In genomic region chr19:4743524-4743923, GRCm38 (mm10) we compare ENCODE assay signal across 11 mouse cellular contexts. TPM values are rescaled to one million over a fixed set of nuclear protein-coding genes. Genes with fewer than 3 reads are reported as not detected.
DNase-seq lines count a peak whose midpoint lies in the region; ATAC-seq and TF ChIP-seq lines count a peak whose summit lies in the region.
"Had no signal": no experiment of that assay in that cellular context is flagged by ENCODE, and none has a peak within 500 bp of the region (broad histone marks: within the 10 kb centered on the region; RNA-seq: fewer than 3 reads in every experiment).

No protein-coding gene starts in this region.

- no peak overlapping the region for H3K4me2 ChIP-seq in midbrain, postnatal 0 days (ENCODE audit: low read depth, low read length, poor library complexity, severe bottlenecking)
- H3K4me2 ChIP-seq in midbrain, embryonic 13.5 days (replicated peaks): no peak overlapping the region
- H3K4me2 ChIP-seq in stomach, postnatal 0 days (replicated peaks; ENCODE audit: low read depth): no peak overlapping the region
- H3K4me2 ChIP-seq: limb, embryonic 15.5 days; stomach, embryonic 15.5 days had no signal

- peak; percentile 62 for TF ChIP-seq CTCF in gastrocnemius, adult 2 months (IDR thresholded peaks at IDR 0.05)
- peak; percentile 74 for TF ChIP-seq CTCF in midbrain, postnatal 0 days (IDR thresholded peaks at IDR 0.05)
- peak; percentile 79 for TF ChIP-seq CTCF in stomach, postnatal 0 days (IDR thresholded peaks at IDR 0.05; ENCODE audit: low read depth)

- no peak overlapping the region for H3K4me3 ChIP-seq in gastrocnemius, adult 2 months
- no peak overlapping the region for H3K4me3 ChIP-seq in midbrain, postnatal 0 days (ENCODE audit: low read depth, low read length)
- H3K4me3 ChIP-seq in midbrain, embryonic 13.5 days (replicated peaks): no peak overlapping the region
- H3K4me3 ChIP-seq in stomach, postnatal 0 days (ENCODE audit: low read depth, low read length): no peak overlapping the region
- H3K4me3 ChIP-seq: limb, embryonic 15.5 days; stomach, embryonic 15.5 days had no signal

- H3K27me3 ChIP-seq in midbrain, postnatal 0 days (ENCODE audit: insufficient read depth, low read length): no peaks in the 10 kb centered on the region
- H3K27me3 ChIP-seq in midbrain, embryonic 13.5 days: no peaks in the 10 kb centered on the region
- no peaks in the 10 kb centered on the region for H3K27me3 ChIP-seq in stomach, postnatal 0 days (ENCODE audit: control insufficient read depth, insufficient read depth, low read length)
- H3K27me3 ChIP-seq: limb, embryonic 15.5 days; stomach, embryonic 15.5 days had no signal

- ATAC-seq in midbrain, postnatal 0 days (ENCODE audit: low FRiP score): no peak
- ATAC-seq in midbrain, embryonic 13.5 days: no peak
- no peak for ATAC-seq in stomach, postnatal 0 days (ENCODE audit: low FRiP score, low TSS enrichment)
- no peak for ATAC-seq in inflammation-experienced regulatory T-cells, adult 6 months

- H3K4me1 ChIP-seq in midbrain, postnatal 0 days (ENCODE audit: insufficient read depth, low read length): no peaks in the 10 kb centered on the region
- H3K4me1 ChIP-seq in midbrain, embryonic 13.5 days (replicated peaks): no peaks in the 10 kb centered on the region
- H3K4me1 ChIP-seq in stomach, postnatal 0 days (replicated peaks; ENCODE audit: control insufficient read depth, insufficient read depth): no peaks in the 10 kb centered on the region
- H3K4me1 ChIP-seq: stomach, embryonic 15.5 days had no signal

- TF ChIP-seq EP300 in stomach, postnatal 0 days (optimal IDR thresholded peaks at IDR 0.05): no peak

- no peak overlapping the region for H3K9ac ChIP-seq in midbrain, postnatal 0 days (replicated peaks; ENCODE audit: low read length, poor library complexity, severe bottlenecking)
- H3K9ac ChIP-seq in midbrain, embryonic 13.5 days (replicated peaks): no peak overlapping the region
- no peak overlapping the region for H3K9ac ChIP-seq in stomach, postnatal 0 days (ENCODE audit: low read length)
- H3K9ac ChIP-seq: limb, embryonic 15.5 days; stomach, embryonic 15.5 days had no signal

- no peak for DNase-seq in gastrocnemius, adult 2 months
- DNase-seq in gastrocnemius, postnatal 4 days (ENCODE audit: low spot score in 2 of 2): no peak
- DNase-seq in midbrain, postnatal 0 days (ENCODE audit: low spot score): peak; percentile 66
- DNase-seq in embryo, embryonic 11.5 days (ENCODE audit: low read depth, low spot score): peak; percentile 47
- peak; percentile 46 for DNase-seq in stomach, postnatal 0 days (ENCODE audit: low spot score)
- no peak for DNase-seq in natural killer cell, adult 2 months (ENCODE audit: low spot score in 2 of 2)
- DNase-seq: gastrocnemius, postnatal 36 days had no signal

- no peak overlapping the region for H3K27ac ChIP-seq in gastrocnemius, adult 2 months
- H3K27ac ChIP-seq in midbrain, postnatal 0 days (ENCODE audit: low read depth, low read length): no peak overlapping the region
- no peak overlapping the region for H3K27ac ChIP-seq in midbrain, embryonic 13.5 days
- H3K27ac ChIP-seq in stomach, postnatal 0 days (replicated peaks): no peak overlapping the region
- H3K27ac ChIP-seq: limb, embryonic 15.5 days; stomach, embryonic 15.5 days had no signal

- H3K9me3 ChIP-seq in midbrain, postnatal 0 days (ENCODE audit: low read length): no peaks in the 10 kb centered on the region
- no peaks in the 10 kb centered on the region for H3K9me3 ChIP-seq in midbrain, embryonic 13.5 days
- no peaks in the 10 kb centered on the region for H3K9me3 ChIP-seq in stomach, postnatal 0 days (ENCODE audit: control insufficient read depth, low read length)
- H3K9me3 ChIP-seq: limb, embryonic 15.5 days; stomach, embryonic 15.5 days had no signal

- peaks cover 82% of the 10 kb centered on the region for H3K36me3 ChIP-seq in midbrain, postnatal 0 days (ENCODE audit: insufficient read depth, low read length)
- H3K36me3 ChIP-seq in midbrain, embryonic 13.5 days: peaks cover 94% of the 10 kb centered on the region
- H3K36me3 ChIP-seq in stomach, postnatal 0 days (ENCODE audit: control insufficient read depth, insufficient read depth, low read length): no peaks in the 10 kb centered on the region; the same call in 1 of the 2 replicates

- 39% methylated on average over 5 of the region's 5 CpGs for WGBS in midbrain, postnatal 0 days
- 37% methylated on average over 5 of the region's 5 CpGs for WGBS in midbrain, embryonic 13.5 days
- WGBS in stomach, postnatal 0 days: 43% methylated on average over 5 of the region's 5 CpGs

- intact Hi-C loops in gastrocnemius, adult 2 months (cut with DNase I): loop anchor here (2.0 kb wide), 1 partner anchor 113 kb away; no protein-coding TSS in a partner anchor

RNA-seq across cellular contexts. Expression of gene Rbm4b, which starts 12.8 kb away (rescaled TPM):
- total RNA-seq in gastrocnemius, adult 2 months (2021): 1 to 10 TPM; 2.1 to 2.7 TPM
- 1 to 10 TPM; 7.4 TPM for total RNA-seq in gastrocnemius, postnatal 4 days (2021)
- 63.2 and 89.1 TPM in 2 replicates for total RNA-seq in midbrain, postnatal 0 days (2014; rRNA removed)
- 88.6 and 89.7 TPM in 2 replicates for polyA plus RNA-seq in midbrain, postnatal 0 days (2015; fragmentation: Nextera tagmentation; extraction: Ambion mirVana)
- polyA plus RNA-seq in midbrain, embryonic 13.5 days (2015; fragmentation: Nextera tagmentation; extraction: Ambion mirVana): 220 TPM in 2 replicates
- polyA plus RNA-seq in stomach, postnatal 0 days (2015; fragmentation: Nextera tagmentation; extraction: Ambion mirVana): 17.6 and 19.3 TPM in 2 replicates
- 100 to 1,000 TPM in 1 of 3 experiments, 10 to 100 TPM in 2; 59.9 to 134 (median 96.8) TPM for polyA plus RNA-seq in inflammation-experienced regulatory T-cells, adult 6 months (2017; shearing (Covaris generic))

RNA-seq across cellular contexts. Expression of gene Sptbn2, which starts 32.6 kb away (rescaled TPM):
- under 1 TPM in 1 of 2 experiments, not detected in 1; 0.03 TPM for total RNA-seq in gastrocnemius, adult 2 months (2021)
- under 1 TPM; 0.18 to 0.39 TPM for total RNA-seq in gastrocnemius, postnatal 4 days (2021)
- 138 and 154 TPM in 2 replicates for total RNA-seq in midbrain, postnatal 0 days (2014; rRNA removed)
- polyA plus RNA-seq in midbrain, postnatal 0 days (2015; fragmentation: Nextera tagmentation; extraction: Ambion mirVana): 18.9 and 19.7 TPM in 2 replicates
- polyA plus RNA-seq in midbrain, embryonic 13.5 days (2015; fragmentation: Nextera tagmentation; extraction: Ambion mirVana): 29.8 and 31.9 TPM in 2 replicates
- 3.5 and 3.6 TPM in 2 replicates for polyA plus RNA-seq in stomach, postnatal 0 days (2015; fragmentation: Nextera tagmentation; extraction: Ambion mirVana)
- polyA plus RNA-seq in inflammation-experienced regulatory T-cells, adult 6 months (2017; shearing (Covaris generic)): under 1 TPM in 2 of 3 experiments, not detected in 1; 0.17 to 0.20 TPM

RNA-seq across cellular contexts. Expression of gene Gm960, which starts 45.1 kb away (rescaled TPM):
- under 1 TPM in 1 of 2 experiments, not detected in 1; 0.11 TPM for total RNA-seq in gastrocnemius, adult 2 months (2021)
- not detected for total RNA-seq in gastrocnemius, postnatal 4 days (2021)
- 0.99 and 3.0 TPM in 2 replicates for total RNA-seq in midbrain, postnatal 0 days (2014; rRNA removed)
- 5.9 and 6.4 TPM in 2 replicates for polyA plus RNA-seq in midbrain, postnatal 0 days (2015; fragmentation: Nextera tagmentation; extraction: Ambion mirVana)
- polyA plus RNA-seq in midbrain, embryonic 13.5 days (2015; fragmentation: Nextera tagmentation; extraction: Ambion mirVana): 3.8 and 5.0 TPM in 2 replicates
- polyA plus RNA-seq in stomach, postnatal 0 days (2015; fragmentation: Nextera tagmentation; extraction: Ambion mirVana): 1.7 and 2.3 TPM in 2 replicates
- not detected for polyA plus RNA-seq in inflammation-experienced regulatory T-cells, adult 6 months (2017; shearing (Covaris generic))

RNA-seq across cellular contexts. Expression of gene Rbm4, which starts 50.2 kb away (rescaled TPM):
- total RNA-seq in gastrocnemius, adult 2 months (2021): 10 to 100 TPM; 32.1 to 35.5 TPM
- 10 to 100 TPM; 53.3 to 68.4 TPM for total RNA-seq in gastrocnemius, postnatal 4 days (2021)
- 90.5 and 97.4 TPM in 2 replicates for total RNA-seq in midbrain, postnatal 0 days (2014; rRNA removed)
- 39.0 and 40.0 TPM in 2 replicates for polyA plus RNA-seq in midbrain, postnatal 0 days (2015; fragmentation: Nextera tagmentation; extraction: Ambion mirVana)
- 117 and 126 TPM in 2 replicates for polyA plus RNA-seq in midbrain, embryonic 13.5 days (2015; fragmentation: Nextera tagmentation; extraction: Ambion mirVana)
- polyA plus RNA-seq in stomach, postnatal 0 days (2015; fragmentation: Nextera tagmentation; extraction: Ambion mirVana): 22.2 and 23.3 TPM in 2 replicates
- polyA plus RNA-seq in inflammation-experienced regulatory T-cells, adult 6 months (2017; shearing (Covaris generic)): 10 to 100 TPM; 30.3 to 45.0 (median 35.3) TPM

Comparison
In these comparisons a context has a peak if more than half of its experiments do, and no peak if none do; other contexts are left out.
1. DNase-seq: peak in midbrain, postnatal 0 days (single experiment), embryo, embryonic 11.5 days (single experiment) and stomach, postnatal 0 days (single experiment); none in gastrocnemius, adult 2 months (single experiment), gastrocnemius, postnatal 4 days (0 of 2) and natural killer cell, adult 2 months (0 of 2).
2. Peak in every context shown above with its lines, with median percentiles within 50 percentile points of each other: CTCF ChIP-seq.